Mouse (Mus musculus) layer of hippocampus, adult 18-20 months (tissue): Measurements from ENCODE around the gene Ctf1. TPM values are rescaled to one million over a fixed set of nuclear protein-coding genes. Genes with fewer than 3 reads are reported as not detected.
"Not testable (repeated sequence)": the region's sequence is repeated elsewhere in the genome, so short reads cannot be mapped to it uniquely, and the experiment has no call there.

Experiments
- DNase-seq, 2 experiments: peaks; one replicate each; pipeline ENCODE4 v3.0.0; 2022; ENCODE audit warnings: low spot score in 2 of 2
- total RNA-seq, 2 experiments: library from RNA; stranded (reverse); gene quantifications; 2 replicates each; pipeline ENCODE4 v1.2.3; 2021

Ctf1 gene
- total RNA-seq, 2 experiments from 2014 or later = 3.5 to 4.6 TPM

GRCm38 (mm10) chr7:127691221-127691989 lies 21.1 kb upstream of the Ctf1 start:
- DNase-seq = peak in 1 of 2 experiments; percentile 38

- no peak for DNase-seq
Observed at GRCm38 (mm10) chr7:127693290-127693689, 19.2 kb upstream of the Ctf1 start.

DNA sequence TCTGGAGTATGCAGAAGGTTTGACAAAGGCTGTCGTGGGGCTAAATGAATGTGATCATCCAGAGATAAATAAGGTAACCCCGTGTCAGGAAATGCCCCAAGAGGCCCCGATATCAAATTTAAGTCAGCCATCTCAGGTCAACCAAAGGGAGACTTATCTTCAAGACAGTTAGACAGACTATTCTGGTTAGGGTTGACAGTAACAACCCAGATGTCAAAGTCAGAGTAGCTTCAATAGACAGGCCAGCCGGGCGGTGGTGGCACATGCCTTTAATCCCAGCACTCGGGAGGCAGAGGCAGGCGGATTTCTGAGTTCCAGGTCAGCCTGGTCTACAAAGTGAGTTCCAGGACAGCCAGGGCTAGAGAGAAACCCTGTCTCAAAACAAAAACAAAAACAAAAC lies 18.8 kb upstream of the Ctf1 start:
- not testable (repeated sequence) for DNase-seq

DNA sequence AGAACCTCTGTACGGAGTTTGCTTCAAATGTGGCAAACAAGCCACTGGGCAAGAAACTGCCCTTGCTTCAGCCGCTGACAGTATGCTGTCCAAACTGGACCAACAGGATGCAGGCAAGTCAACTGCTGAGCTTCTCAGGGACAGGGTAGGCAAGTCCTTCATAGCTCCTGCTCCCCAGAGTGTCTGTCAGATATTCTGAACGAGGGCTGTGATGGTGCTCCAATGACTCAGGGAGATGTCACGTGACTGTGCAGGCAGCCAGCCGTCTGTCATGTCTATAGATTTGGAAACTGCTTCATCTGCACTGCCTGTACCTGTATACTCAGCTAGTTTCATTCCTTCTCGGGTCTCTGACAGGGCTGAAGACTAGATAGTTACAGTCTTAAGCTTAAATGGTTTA lies 13.6 kb upstream of the Ctf1 start:
- peak; percentile 39 to 71 for DNase-seq

GRCm38 (mm10) chr7:127700712-127701331 lies 11.7 kb upstream of the Ctf1 start:
- no peak for DNase-seq

GRCm38 (mm10) chr7:127703561-127704178 lies 8.9 kb upstream of the Ctf1 start:
- no peak for DNase-seq

DNA sequence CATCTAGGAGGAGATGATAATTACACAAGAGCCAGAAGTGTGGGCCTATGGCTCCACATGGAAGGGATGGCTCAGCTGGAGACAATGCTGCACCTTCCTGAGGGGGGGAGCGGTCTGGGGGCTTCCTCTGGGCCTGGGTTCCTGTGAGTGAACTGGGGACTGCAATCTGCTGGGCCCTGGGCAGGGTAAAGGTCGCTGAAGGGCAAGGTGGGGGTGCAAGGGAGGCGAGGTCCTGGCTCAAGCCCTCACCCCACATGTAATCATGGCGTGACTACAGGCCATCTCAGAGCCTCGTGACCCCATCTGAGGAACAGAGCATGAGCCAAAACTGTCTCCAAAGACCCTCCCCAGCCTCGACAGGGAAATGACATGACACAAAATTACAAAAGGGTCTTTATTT lies 7.9 kb upstream of the Ctf1 start:
- no peak for DNase-seq

DNA sequence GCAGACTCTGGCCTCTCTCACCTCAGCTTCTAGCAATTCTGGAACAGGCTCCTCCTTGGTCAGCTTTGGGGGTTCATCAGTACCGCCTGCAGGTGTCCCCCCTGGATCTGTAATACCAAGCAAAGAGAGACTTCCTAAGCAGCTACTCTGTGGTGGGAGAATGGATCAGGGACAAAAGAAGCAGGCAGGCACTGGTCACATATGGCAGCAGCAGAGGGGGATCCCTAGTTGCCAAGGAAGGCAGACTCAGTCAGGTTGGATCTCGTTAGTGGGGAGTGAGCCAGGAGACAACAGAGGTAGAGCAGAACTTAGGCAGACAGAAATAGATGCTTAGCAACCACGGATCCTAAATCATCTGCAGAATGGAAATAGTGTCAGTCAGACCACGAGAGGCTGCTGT lies 6.8 kb upstream of the Ctf1 start:
- no peak for DNase-seq

GRCm38 (mm10) chr7:127707045-127707956 lies 5.2 kb upstream of the Ctf1 start:
- no peak for DNase-seq

DNA sequence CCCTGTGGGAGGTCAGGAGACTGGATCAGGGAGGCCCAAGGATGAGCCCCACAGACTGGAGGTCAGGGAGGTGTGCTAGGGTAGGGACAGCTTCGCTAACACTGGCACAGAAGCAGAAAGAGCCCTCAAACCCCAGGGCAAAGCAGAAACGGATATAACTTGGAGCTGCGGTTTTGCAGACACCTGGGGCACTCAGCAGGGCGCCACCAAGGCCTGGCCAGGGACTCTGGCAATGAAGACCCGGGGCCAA lies 4.7 kb upstream of the Ctf1 start:
- DNase-seq = no peak

DNA sequence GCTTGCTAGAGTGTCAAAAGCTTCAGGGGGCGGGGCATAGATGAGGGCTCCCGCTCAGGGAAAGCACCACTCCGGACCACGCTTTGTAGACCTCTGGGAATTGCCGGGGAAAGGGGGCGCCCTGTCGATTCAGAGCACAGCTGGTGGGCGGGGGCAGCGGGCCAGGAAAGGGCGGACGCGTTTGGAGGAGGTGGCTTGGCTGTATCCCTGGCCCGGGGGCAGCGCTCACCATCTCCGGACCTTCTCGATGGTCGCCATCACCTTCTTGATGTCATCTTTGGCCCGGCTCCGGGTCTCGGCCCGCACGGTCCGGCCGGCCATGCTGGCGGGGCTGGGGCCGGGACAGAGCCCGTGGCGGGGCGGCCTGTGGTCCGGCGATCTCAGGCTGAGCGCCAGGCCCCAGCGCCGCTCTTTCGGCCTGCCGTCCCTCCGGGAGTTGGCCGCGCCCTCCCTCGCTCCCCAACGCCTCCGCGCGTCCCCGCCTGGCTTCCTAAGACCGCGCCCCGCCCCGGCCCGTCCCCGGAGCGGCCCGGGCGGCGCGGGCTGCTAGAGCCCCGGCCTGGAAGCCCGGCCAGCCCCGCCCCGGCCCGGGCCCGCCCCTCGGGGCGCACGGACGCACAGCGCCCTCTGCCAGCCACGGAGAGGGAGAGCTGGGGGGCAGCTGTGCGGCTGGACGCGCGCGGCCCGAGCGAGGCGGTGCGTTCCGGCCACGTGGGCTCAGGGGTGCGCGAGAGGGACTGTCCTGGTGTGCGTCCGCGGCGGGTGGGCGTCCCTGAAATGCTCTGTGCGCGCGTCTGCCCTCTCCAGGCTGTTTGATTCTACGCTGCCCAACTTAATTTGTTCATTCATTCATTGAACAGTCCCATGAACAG lies 4.1 kb upstream of the Ctf1 start, which contains the start of gene Bcl7c:
Bcl7c (minus strand) TSS at position 727 of the 872 bp plus-strand sequence.
- peak; percentile 82 to 84 for DNase-seq

DNA sequence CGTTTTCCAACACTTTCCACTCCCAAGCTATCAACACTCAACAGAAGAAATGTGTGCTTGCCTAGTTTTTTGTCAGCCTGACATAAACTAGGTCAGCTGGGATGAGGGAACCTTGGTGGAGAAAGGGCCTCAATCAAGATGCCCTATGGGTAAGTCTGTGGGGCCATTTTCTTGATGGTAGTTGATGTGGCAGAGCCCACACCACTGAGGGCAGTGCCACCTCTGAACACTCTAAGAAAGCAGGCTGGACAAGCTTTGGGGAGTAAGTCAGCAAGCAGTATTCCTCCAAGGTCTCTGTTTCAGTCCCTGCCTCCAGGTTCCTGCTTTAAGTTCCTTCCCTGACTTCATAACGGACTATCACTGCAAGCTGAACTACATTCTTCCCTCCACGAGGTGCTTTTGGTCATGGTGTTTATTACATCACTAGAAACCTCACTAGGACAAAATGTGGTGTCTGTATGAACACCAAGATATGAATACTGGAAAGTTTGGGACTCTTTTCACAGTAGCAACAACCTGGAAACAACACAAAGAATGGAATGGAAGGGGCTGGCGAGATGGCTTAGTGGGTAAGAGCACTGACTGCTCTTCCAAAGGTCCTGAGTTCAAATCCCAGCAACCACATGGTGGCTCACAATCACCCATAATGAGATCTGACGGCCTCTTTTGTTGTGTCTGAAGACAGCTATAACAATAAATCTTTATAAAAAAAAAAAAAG lies 3.1 kb upstream of the Ctf1 start:
- no peak for DNase-seq

DNA sequence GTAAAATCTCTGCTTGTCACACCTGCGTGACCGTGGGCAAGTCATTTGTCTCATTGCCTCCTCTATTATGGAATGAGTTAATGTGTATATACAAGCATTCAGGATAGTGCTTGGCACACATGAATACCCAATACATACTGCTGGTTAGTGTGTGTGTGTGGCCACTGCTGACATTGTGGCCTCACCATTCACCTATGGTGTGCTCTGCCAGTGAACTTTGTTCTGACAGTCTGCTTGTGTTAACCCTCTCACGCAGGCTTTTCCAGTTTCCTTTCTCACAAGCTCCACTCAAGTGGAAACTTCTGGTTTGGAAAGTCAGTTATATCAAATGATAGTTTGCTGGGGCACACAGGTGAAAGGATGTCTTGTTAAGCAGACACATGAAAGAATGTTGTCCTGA lies 1.5 kb upstream of the Ctf1 start:
- no peak for DNase-seq

- DNase-seq = no peak
Observed at GRCm38 (mm10) chr7:127711456-127711855, 1.1 kb upstream of the Ctf1 start.

- no peak for DNase-seq
Observed at GRCm38 (mm10) chr7:127714816-127715215, 2.3 kb downstream of the Ctf1 start.

DNA sequence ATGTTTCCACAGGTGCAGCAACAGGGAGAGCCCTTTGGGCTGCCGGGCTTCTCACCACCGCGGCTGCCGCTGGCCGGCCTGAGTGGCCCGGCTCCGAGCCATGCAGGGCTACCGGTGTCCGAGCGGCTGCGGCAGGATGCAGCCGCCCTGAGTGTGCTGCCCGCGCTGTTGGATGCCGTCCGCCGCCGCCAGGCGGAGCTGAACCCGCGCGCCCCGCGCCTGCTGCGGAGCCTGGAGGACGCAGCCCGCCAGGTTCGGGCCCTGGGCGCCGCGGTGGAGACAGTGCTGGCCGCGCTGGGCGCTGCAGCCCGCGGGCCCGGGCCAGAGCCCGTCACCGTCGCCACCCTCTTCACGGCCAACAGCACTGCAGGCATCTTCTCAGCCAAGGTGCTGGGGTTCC lies 4.5 kb downstream of the Ctf1 start:
- DNase-seq = peak; percentile 27 to 47

DNA sequence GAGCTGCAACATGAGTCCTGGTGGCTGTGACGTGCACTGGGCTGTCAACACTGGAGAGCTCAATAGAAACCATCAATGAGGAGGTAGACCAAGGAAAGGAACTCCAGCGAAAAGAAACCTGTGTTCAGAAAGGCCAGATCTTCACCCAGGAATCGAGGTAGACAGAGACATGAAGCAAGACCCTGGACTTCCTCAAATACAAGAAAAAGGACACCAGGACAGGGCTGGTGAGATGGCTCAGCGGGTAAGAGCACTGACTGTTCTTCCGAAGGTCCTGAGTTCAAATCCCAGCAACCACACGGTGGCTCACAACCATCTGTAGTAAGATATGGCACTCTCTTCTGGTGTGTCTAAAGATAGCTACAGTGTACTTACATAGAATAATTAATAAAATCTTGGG lies 5.8 kb downstream of the Ctf1 start:
- DNase-seq = no peak

DNA sequence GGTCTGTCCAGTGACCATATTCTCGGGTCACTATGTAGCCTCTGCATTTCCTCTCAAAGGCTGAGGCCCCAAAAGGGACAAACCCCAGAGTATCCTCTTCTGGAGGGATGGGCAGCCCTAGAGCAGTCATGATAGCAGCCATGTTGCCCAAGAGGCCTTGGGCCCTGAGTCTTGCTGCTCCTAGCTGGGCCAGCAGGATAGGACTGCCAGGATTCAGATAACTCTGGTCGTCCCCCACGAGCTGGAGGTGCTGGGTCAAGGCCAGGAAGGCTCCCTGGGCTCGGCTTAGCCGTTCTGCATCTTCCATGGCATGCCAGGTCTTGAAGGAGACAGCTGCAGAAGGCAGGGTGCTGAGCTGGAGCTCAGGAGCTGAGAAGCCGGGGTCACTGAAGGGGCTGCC lies 6.7 kb downstream of the Ctf1 start:
- DNase-seq = no peak

GRCm38 (mm10) chr7:127725490-127725889 lies 13.0 kb downstream of the Ctf1 start:
- no peak for DNase-seq

DNA sequence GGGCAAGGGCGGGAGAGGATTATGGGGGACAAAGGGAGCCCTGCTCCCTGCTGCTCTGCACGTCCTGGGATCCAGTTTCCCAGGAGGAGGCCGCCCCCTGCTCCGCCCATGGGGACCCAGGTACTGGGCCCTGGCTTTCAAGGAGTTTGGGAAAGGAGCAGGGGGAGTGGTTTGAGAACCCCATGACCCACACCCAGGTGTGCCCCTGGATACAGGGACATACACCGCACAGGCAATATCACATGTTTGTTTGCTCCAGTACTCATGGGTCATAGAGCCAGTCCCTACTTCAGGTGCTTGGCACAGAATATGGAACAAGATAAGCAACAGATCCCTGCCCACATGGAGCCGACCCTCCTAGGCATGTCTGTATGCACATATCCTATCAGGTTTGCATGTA lies 13.4 kb downstream of the Ctf1 start:
- no peak for DNase-seq
